Mouse (Mus musculus) CD8-positive naive resting alpha-beta T cell, adult 2 months (primary cell): ENCODE measurements around the gene St3gal2.
"Not testable (repeated sequence)": the region's sequence is repeated elsewhere in the genome, so short reads cannot be mapped to it uniquely, and the experiment has no call there.

ENCODE experiments used
- DNase-seq, 2 experiments: peaks; one replicate each; pipeline ENCODE4 v3.0.0; 2022; ENCODE audit warnings: low read depth in 2 of 2, low spot score in 2 of 2

Gene St3gal2

DNA sequence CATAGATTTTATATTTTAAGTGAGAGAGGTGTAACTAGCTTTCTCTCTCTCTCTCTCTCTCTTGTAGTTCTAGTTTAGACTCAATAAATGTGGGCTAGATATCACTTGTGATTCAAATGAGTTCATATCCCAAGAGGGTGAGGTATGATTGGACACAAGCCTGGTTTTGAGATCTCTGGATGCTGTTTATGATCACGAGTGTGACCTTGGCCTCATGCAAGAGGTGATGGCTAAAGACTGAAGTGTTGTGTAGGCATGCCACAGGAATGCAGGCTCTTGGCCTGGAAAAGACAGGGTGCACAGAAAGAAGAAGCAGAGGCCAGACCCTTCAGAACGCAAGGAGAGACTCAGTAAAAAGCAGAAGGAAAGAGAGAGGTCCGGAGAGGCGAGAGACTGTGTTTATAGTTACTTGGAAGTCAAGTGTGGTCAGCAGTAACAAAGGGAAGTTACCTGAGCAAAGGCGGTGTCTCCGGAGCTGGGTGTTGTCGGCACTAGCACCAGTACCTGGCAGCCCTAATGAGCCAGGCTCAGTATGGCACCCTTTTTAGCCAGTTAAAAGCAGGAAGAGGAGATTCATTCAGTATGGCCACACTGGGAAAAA lies 24.7 kb downstream of the St3gal2 start:
- no peak for DNase-seq

- DNase-seq = no peak
Observed at GRCm38 (mm10) chr8:110945716-110946115, 26.0 kb downstream of the St3gal2 start.

GRCm38 (mm10) chr8:110950065-110950484 lies 30.4 kb downstream of the St3gal2 start:
- no peak for DNase-seq

DNA sequence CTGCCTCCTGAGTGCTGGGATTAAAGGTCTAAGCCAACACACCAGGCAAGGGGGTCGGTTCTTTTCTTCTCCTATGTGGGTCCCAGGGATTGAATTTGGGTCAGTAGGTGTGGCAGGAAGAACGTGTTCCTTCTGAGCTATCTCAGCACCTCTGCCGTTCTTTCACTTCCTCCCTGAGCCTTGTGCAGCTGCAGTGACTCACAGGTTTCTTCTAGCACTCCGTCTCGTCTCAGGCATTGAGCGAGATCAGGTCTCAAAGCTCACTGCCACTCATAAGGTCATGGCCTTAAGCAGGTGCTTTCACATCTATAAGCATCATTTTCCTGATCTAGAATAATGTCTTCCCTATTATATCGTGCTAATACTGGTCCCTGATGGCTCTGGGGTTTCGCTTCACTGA lies 35.1 kb downstream of the St3gal2 start:
- DNase-seq = no peak

DNA sequence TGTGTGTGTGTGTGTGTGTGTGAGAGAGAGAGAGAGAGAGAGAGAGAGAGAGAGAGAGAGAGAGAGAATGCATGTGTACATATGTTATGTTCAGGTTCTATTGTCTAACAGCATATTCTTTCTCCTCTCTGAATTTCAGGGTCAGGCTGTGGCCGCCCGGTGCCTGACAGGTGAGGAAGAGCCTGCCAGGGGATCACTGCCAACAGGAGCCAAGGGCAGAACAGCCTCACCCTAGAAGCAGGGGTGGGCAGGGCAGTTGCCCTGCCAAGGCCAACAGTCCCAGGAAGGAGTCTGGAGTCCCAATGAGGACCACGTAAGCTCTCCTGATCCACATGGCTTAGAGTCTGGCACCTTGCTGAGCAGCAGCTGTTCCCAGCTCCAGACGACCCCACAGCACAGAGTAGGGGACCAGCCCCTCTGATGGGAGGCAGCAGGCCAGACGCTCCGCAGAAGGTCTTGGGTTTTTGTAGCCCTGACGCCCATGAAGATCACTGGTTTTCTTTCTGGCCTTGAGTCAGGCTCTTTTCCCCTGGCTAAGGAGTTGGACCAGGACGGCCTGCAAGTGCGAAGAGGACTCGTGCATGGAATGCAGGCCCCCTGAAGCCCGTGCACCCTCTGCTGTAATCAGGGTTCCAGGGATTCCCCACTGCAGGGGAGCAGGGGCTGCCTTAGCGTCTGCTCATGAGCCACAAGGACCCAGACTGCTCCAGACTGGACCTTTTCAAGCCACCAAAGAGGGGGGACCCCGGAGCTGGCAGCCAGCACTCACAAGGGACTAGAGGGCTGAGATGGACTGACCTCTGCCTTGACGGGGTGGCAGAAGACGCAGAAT lies 37.1 kb downstream of the St3gal2 start:
- no peak for DNase-seq

DNA sequence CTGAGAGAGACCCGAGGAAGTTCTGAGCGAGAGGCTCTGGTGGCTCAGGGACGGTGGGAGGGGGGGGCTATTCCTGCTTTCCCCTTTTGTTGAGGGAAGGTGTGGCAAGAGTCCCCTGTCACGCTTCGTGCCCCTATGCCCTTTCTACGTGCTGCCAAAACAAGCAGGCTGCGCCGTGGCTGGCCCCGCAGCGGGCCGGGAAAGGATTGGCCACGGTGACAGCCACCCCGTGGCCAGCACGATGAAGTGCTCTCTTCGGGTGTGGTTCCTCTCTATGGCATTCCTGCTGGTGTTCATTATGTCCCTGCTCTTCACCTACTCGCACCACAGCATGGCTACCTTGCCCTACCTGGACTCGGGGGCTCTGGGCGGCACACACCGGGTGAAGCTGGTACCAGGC lies 37.7 kb downstream of the St3gal2 start:
- no peak for DNase-seq

GRCm38 (mm10) chr8:110958135-110958534 lies 38.4 kb downstream of the St3gal2 start:
- DNase-seq = no peak

- not testable (repeated sequence) for DNase-seq
Observed at GRCm38 (mm10) chr8:110958553-110958952, 38.8 kb downstream of the St3gal2 start.

DNA sequence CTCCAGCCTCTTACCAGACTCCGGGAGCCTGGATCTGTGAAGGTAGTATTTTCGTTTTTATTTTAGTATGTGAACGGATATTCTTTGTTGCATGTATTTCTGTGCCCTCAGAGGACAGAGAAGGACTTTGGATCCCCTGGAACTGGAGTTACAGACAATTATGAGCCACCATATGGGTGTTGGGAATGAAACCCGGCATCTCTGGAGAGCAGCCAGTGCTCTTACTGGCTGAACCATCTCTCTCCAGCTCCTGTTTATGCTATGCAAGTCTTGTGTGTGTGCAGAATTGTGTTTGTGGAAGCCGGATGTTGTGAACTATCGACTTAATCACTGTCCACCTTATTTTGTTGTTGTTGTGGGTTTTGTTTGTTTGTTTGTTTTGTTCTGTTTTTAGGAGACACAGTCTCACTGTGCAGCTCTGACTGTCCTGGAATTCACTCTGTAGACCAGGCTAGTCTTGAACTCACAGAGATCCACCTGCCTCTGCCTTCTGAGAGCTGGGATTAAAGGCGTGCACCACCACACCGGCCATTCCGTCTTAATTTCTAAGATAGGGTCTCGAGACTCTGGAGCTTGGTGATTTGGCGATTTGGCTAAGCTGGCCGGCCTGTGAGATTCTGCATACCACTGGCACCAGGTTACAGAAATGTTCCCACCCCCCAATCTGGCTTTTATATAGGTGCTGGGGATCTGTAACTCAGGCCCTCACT lies 39.5 kb downstream of the St3gal2 start:
- no peak for DNase-seq

GRCm38 (mm10) chr8:110959906-110960305 lies 40.2 kb downstream of the St3gal2 start:
- no peak for DNase-seq

DNA sequence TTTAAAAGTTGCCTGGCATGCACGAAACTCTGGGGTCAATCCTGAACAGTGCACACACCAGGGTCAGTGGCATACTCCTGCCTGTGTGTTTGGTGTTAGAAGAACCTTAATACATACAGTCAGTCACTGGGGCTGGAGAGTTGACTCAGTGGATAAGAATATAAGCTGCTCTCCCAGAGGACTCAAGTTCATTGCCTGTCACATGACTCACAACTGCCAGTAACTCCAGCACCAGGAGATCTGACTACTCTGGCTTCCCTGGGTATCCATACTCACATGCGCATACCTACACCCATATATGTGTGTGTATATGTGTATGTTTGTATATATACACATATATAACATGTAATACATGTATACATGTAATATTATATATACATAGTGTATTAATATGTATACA lies 43.3 kb downstream of the St3gal2 start:
- DNase-seq = no peak

DNA sequence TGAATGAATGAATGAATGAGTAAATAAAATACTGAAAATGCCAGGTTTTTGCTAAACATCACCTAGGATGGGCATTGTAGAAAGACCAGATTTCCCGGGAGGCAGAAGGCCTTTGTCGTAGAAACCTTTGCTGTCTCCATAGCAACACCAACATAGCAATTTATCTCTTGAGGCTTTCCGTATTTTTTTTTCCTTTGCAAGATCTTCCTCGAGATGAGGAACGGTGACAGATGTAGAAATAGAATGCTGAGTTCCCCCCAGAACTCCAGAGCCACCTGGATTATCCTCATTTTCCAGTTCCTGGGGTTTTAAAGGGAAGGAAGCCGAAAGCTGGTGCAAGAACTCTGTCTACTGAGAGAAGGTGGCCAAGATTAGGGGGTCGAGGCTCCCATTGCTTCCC lies 44.9 kb downstream of the St3gal2 start:
- no peak for DNase-seq

- no peak for DNase-seq
Observed at GRCm38 (mm10) chr8:110965594-110965993, 45.9 kb downstream of the St3gal2 start.

GRCm38 (mm10) chr8:110966586-110966985 lies 46.9 kb downstream of the St3gal2 start:
- no peak for DNase-seq

DNA sequence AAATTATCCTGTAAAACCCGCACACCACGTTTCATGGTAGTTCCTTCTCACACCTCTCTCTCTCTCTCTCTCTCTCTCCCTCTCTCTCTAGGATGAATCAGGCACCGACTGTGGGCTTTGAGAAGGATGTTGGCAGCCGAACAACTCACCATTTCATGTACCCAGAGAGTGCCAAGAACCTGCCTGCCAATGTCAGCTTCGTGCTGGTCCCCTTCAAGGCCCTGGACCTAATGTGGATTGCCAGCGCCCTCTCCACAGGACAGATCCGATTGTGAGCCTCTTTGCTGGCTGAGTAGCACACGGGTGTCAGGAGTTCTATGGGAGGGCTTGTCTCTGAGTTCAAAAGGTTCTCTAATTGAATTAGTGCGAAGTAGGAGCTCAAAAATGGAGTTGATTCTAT lies 47.6 kb downstream of the St3gal2 start:
- DNase-seq = no peak

DNA sequence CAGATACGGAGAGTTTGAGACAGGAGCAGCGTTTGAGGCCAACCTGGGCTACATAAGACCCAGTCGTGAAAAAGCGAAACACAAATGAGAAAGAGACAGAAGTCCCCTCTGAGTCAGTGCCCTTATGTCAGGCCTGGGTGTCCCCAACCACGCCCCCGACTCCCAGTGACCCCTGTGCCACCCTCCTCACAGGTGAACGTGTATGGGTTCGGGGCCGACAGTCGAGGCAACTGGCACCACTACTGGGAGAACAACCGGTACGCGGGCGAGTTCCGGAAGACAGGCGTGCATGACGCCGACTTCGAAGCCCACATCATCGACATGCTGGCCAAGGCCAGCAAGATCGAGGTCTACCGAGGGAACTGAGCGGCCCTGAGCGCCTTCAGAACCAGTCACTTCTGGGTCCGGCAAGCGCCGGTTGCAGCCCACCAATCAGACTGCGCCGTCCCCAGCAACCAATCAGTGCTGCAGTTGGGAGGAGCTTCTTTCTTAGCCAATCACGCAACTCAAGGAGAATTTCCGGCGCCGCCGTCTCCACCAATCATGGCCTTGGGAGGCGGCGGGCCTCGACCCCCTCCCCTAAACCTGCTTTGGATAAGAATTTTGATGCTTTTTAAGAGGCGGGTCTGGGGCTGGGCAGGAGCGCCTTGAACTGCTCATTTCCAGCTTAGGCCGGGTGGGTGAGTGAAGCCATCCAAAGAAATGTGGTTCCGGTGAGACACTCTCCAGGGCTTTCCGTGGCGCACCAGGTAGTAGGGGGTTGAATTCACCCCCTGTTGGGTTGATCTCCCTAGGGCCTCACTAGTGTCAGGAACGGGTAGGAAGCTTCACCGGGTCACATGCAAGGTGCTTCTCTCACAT lies 50.4 kb downstream of the St3gal2 start:
- peak; percentile 73 to 76 for DNase-seq

- not testable (repeated sequence) for DNase-seq
Observed at GRCm38 (mm10) chr8:110976532-110976931, 56.8 kb downstream of the St3gal2 start.

GRCm38 (mm10) chr8:110977987-110978386 lies 58.3 kb downstream of the St3gal2 start:
- DNase-seq = not testable (repeated sequence)

- no peak for DNase-seq
Observed at GRCm38 (mm10) chr8:110981304-110981703, 61.6 kb downstream of the St3gal2 start.

GRCm38 (mm10) chr8:110987805-110988744 lies 68.4 kb downstream of the St3gal2 start:
- DNase-seq = peak in 1 of 2 experiments; percentile 24
